ENCODE assay signal across 8 mouse cellular contexts in the genomic region with DNA sequence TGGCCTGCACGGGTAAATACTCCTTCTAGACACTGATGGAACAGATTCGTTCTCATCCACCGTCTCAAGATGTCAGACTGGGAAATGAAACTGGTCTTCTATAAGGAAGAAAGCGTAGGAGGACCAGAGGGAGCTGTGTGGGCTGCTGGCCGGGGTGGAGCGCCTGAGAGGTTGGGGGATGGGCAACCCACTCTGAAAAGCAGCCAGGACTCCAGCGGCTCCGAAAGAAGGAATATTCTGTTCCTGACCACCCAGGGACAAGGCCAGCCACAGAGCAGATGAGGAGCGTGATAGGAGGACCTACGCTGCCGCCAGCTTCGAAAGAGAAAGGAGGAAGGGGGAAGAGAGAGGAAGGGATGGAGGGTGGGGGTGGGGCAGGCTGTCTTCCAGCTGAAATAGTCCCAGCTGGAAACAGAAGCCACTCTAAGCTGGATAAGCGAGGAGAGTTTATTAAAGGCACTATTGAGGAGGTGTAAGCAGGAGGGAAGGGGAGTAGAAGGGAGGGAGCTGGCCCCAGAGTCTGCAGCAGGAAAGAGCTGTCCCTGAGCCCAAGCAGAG. TPM values are rescaled to one million over a fixed set of nuclear protein-coding genes. Genes with fewer than 3 reads are reported as not detected.
DNase-seq lines count a peak whose midpoint lies in the region; ATAC-seq lines count a peak whose summit lies in the region.

No protein-coding gene starts in this region.

- peaks cover 29% of the 10 kb centered on the region for H3K4me1 ChIP-seq in hindbrain, embryonic 12.5 days
- H3K4me1 ChIP-seq in lung, embryonic 15.5 days, result peaks cover 34% of the 10 kb centered on the region

- peak overlapping the region; percentile 23 for H3K4me3 ChIP-seq in hindbrain, embryonic 12.5 days
- peak overlapping the region; percentile 35 for H3K4me3 ChIP-seq in lung, embryonic 15.5 days

- peak; percentile 80 for ATAC-seq in hindbrain, embryonic 12.5 days (ENCODE audit: low FRiP score)
- ATAC-seq in lung, embryonic 15.5 days (ENCODE audit: borderline replicate concordance, extremely low read depth, low FRiP score, low TSS enrichment), result peak; percentile 91
- ATAC-seq in activated CD4-positive, CD25-positive, alpha-beta regulatory T cell, adult 4 months, result no peak

- WGBS in hindbrain, embryonic 12.5 days, result under 1% methylated on average over 13 of the region's 13 CpGs
- under 1% methylated on average over 13 of the region's 13 CpGs for WGBS in lung, embryonic 15.5 days

- H3K27me3 ChIP-seq in hindbrain, embryonic 12.5 days, result no peaks in the 10 kb centered on the region
- H3K27me3 ChIP-seq in lung, embryonic 15.5 days, result no peaks in the 10 kb centered on the region

- peak overlapping the region; percentile 93 for H3K27ac ChIP-seq in hindbrain, embryonic 12.5 days
- peak overlapping the region; percentile 96 for H3K27ac ChIP-seq in lung, embryonic 15.5 days

- H3K36me3 ChIP-seq in hindbrain, embryonic 12.5 days, result no peaks in the 10 kb centered on the region
- no peaks in the 10 kb centered on the region for H3K36me3 ChIP-seq in lung, embryonic 15.5 days

- H3K4me2 ChIP-seq in hindbrain, embryonic 12.5 days (replicated peaks), result peak overlapping the region; percentile 53
- peak overlapping the region; percentile 57 for H3K4me2 ChIP-seq in lung, embryonic 15.5 days

- no peaks in the 10 kb centered on the region for H3K9me3 ChIP-seq in hindbrain, embryonic 12.5 days (replicated peaks)
- no peaks in the 10 kb centered on the region for H3K9me3 ChIP-seq in lung, embryonic 15.5 days

- peak overlapping the region; percentile 49; the same call in 1 of the 2 replicates for H3K9ac ChIP-seq in hindbrain, embryonic 12.5 days
- H3K9ac ChIP-seq in lung, embryonic 15.5 days, result no peak overlapping the region; the same call in 1 of the 2 replicates

- DNase-seq in NIH3T3 (ENCODE audit: low read depth), result peak; percentile 66
- DNase-seq in cerebellum, postnatal 36 days, result peak; percentile 41 to 51
- DNase-seq in frontal cortex, postnatal 36 days (ENCODE audit: low spot score in 2 of 2), result peak; percentile 80 to 82
- DNase-seq in layer of hippocampus, postnatal 10 days (ENCODE audit: low spot score in 2 of 2), result peak; percentile 83 to 89
- peak; percentile 58 for DNase-seq in ovary, postnatal 10 days (ENCODE audit: low spot score)

RNA-seq across cellular contexts. Expression of a gene that starts 56.7 kb away (rescaled TPM):
- polyA plus RNA-seq in hindbrain, embryonic 12.5 days (2016; fragmentation: Nextera tagmentation; extraction: Ambion mirVana), result 24.0 and 27.1 TPM in 2 replicates
- total RNA-seq in layer of hippocampus, postnatal 10 days (2021), result under 1 TPM; 0.09 to 0.20 TPM
- not detected in 2 replicates for polyA plus RNA-seq in lung, embryonic 15.5 days (2015; fragmentation: Nextera tagmentation; extraction: Ambion mirVana)
- not detected for polyA plus RNA-seq in activated CD4-positive, CD25-positive, alpha-beta regulatory T cell, adult 4 months (2017; shearing (Covaris generic))

Comparison
In these comparisons a context has a peak if more than half of its experiments do, and no peak if none do; other contexts are left out.
1. RNA of a gene that starts 56.7 kb away (polyA plus RNA-seq): 24.0 to 27.1 TPM in hindbrain, embryonic 12.5 days; not detected in lung, embryonic 15.5 days and not detected in activated CD4-positive, CD25-positive, alpha-beta regulatory T cell, adult 4 months; every median in the first group is over 10 times any median in the second.
2. Peak in every context shown above with its lines, with median percentiles within 50 percentile points of each other: DNase-seq.